Mouse (Mus musculus) kidney, adult 2 months (tissue): ENCODE data around the gene Slc34a3.

Experiments used
- CTCF ChIP-seq: fragments of 200-500 bp; conservative IDR thresholded peaks from 2 replicates; pipeline ENCODE4 v1.5.1; 2011; ENCODE audit warnings: low read depth, mild to moderate bottlenecking, control low read depth, low read length, moderate library complexity, mixed read lengths; ENCODE audit not compliant: insufficient read depth, insufficient read length
- POLR2A ChIP-seq: fragments of 200-500 bp; IDR thresholded peaks from one replicate; pipeline ENCODE4 v1.6.1; 2011; ENCODE audit warnings: low read depth, low read length, control low read depth

- no peak for TF ChIP-seq POLR2A
- TF ChIP-seq CTCF: no peak
Measured at GRCm38 (mm10) chr2:25197191-25197590, 37.0 kb downstream of the Slc34a3 start.
